Mouse (Mus musculus) naive thymus-derived CD4-positive, alpha-beta T cell, adult 2 months (primary cell): ENCODE data around the gene Speer4c.
"Not testable (repeated sequence)": the region's sequence is repeated elsewhere in the genome, so short reads cannot be mapped to it uniquely, and the experiment has no call there.

Experiments
- DNase-seq: peaks from one replicate; pipeline ENCODE4 v3.0.0-alpha.2; 2011; ENCODE audit warnings: low read depth

Speer4c gene

DNA sequence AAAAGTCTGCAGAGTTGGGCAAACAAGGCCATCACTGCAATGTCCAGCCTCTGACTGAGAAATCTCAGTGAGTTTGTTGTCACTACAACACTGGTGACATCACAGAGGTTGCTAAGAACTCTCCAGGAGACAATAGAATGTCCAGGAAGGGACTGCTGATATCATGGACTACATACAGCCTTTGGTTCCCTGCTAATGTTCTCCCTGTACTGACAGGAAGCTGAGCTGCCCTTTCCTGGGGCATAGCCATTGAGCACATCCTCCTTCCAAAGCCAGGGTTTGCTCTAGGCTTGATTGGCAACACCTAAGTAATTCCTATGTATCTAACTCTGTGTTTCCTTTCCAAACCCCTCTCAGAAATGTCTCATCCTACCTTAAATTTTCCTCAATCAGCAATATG lies at the start of gene Speer4c:
Gene Speer4c (minus strand): TSS at position 101 of the 400 bp plus-strand sequence.
- not testable (repeated sequence) for DNase-seq

DNA sequence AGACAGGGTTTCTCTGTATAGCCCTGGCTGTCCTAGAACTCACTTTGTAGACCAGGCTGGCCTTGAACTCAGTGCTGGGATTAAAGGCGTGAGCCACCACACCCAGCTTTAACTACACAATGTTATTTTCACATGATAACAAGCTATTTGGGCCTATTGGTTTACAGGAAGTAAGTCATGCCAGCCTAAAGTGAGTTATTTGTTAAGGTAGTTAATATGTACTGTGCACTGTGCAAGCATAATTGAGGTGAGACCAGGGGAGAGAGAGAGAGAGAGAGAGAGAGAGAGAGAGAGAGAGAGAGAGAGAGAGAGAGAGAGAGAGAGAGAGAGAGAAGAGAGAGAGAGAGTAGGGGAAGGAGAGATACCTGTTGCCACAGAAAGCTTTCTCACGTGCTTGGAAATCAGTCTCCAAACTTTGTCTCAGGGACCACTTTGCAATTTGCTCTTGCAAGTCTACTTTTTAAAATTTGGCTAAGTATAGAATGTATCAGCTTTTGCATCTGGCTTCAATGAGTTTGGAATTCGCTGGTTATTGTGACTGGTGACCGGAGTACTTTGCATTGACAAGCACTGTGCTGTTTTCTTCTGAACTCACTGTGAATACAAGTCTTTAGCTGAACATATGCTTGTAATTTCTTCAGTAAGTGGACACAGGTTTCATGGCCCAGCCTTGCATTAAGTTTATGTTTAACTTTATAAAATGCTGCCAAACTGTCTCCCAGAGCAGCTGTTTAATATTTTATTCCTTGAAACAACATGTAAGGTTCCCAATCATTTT lies 33.6 kb upstream of the Speer4c start:
- DNase-seq = no peak

DNA sequence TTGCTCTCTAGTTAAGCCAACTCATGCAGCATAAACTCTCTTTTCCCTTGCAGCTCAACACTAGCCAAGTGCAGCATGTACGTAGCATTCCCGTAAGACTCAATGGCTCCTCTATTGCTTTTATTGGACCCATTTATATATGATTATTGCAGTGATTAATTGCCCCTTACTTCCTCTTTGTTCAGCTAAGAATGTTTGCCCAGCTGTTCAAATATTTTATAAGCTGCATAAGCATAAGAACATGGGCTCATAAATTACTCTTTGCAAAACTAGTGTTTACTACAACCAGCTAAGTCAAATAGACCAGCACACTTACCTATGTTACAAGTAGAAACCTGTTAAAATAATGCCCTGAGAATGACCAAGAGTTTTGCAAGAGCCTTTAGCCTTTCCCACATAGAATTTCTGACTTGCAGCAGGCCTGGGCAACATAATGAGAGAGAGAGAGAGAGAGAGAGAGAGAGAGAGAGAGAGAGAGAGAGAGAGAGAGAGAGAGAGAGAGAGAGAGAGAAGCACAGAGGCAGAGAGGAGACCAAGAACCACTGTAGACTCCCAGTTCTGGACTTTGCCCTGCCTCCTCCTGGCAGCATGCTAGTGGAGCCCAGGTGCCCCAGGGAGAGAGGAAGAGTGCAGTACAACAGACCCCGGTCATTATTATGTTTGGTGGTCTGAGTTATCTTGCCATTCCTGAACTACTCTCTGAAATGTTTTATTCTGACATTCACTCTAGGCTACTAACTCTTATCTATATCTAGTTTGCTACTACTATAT lies 20.2 kb upstream of the Speer4c start:
- DNase-seq = no peak

DNA sequence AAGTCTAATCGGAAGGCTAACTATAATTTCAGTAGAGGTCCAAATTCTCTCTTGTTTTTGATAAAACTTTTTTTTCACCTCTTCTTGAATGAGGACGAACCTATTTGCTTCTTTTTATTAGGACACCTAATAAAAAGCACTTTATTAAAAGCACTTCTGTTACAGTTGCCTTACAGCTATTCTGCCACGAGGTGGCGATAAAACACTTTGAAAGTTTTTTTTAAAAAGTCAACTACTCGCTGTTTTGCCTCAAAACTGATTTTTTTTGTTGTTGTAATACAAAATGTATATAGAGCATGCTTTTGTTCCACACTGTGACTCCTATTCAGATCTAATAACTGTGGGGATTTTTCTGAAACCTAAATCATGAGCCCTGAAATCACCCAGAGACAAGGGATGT lies 11.2 kb downstream of the Speer4c start:
- DNase-seq = not testable (repeated sequence)

DNA sequence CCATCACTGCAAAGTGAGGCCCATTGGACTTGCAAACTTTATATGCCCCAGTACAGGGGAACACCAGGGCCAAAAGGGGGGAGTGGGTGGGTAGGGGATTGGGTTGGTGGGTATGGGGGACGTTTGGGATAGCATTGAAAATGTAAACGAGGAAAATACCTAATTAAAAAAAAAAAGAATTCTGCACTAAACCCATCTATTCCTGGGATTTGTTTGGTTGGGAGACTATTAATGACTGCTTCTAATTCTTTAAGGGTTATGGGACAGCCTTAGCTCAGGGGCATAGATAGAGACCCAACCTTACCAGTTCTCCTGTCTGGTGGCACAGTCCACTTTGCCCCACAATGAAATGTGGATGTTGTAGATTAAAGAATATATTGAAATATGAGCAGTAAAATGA lies 16.4 kb downstream of the Speer4c start:
- DNase-seq = not testable (repeated sequence)

DNA sequence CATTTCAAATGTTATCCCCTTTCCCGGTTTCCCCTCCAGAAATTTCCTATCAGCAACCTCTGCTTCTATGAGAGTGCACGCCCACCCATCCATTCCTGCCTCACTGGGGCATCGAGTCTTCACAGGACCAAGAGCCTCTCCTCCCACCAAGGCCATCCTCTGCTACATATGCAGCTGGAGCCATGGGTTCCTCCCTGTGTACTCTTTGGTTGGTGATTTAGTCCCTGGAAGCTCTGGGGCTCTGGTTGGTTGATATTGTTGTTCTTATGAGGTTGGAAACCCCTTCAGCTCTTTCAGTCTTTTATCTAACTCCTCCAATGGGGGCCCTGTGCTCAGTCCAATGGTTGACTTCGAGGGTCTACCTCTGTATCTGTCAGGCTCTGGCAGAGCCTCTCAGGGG lies 22.2 kb downstream of the Speer4c start:
- not testable (repeated sequence) for DNase-seq

DNA sequence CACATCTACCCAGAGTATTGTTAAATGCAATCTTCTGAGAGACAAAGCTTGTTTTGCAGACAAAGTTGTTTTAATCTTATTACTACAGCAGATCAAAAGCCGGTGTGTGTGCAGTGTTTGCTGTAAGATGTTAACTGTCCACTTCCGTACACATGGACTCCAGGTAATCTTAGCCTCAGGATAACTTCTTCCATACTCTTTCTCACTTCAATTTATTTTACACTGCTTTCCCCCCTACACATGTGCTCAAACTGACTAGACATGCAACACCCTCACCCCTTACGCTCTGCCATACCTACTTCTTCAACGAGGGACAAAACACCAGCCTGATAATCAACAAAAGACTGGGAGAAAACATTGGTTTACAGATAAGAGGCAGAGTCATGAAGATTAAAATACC lies 23.2 kb downstream of the Speer4c start:
- DNase-seq = not testable (repeated sequence)

DNA sequence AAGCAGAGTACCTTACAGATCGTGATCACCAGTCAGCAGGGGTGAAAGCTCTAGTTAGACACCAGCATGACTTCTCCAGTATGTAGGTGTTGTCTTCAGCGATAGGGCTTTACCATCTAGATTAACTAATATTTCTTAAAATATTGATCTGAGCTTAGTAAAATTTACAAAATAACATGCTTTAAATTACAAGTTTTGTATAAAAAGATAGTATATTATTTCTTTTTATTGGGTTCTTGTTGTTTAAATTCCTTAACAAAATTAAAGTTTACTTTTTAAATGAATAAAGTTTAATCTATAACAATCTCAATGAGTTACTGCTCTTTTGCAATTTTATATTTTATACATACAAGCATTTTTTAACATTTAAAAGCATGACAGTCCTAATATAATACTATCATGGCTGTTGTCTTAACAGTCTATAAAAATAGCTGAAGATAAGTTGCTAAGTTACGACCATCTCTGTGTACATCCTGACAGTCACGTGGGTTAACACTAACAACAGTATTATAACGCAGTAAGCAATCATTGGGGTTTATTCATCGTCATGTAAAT lies 24.3 kb downstream of the Speer4c start:
- DNase-seq = not testable (repeated sequence)

DNA sequence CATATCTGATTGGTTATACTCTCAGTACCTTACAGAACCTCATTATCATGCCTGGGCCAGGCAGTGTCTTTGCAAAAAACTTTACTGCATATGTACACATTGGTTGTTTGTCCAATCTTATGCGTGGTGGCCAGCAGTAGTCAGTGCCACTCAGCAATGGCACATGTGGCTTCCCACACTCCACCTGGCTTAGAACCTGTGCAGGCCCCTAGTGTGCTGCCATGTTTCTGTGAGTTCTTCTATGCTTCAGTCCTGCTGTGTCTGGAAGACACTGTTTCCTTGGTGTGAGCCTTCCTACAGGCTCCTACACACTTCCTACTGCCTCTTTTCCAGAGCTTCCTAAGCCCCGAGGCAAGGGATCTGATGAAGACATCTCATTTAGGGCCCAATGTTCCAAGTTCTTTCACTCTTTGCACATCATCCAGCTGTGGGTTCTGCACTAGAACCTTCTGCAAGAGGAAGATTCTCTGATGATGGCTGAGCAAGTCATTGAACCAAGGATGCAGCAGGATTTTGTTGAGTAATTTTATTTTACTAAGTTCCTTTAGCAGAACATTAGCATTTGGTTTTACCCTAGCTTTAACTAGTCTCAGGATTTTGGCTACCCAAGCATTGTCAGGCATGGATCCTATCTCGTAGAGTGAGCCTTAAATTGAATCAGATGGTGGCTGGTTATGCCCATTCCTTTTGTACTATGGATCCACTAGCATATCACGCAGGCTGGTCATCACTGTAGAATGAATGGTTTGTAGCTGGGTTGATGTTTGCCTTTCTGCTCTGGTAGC lies 25.0 kb downstream of the Speer4c start:
- not testable (repeated sequence) for DNase-seq

DNA sequence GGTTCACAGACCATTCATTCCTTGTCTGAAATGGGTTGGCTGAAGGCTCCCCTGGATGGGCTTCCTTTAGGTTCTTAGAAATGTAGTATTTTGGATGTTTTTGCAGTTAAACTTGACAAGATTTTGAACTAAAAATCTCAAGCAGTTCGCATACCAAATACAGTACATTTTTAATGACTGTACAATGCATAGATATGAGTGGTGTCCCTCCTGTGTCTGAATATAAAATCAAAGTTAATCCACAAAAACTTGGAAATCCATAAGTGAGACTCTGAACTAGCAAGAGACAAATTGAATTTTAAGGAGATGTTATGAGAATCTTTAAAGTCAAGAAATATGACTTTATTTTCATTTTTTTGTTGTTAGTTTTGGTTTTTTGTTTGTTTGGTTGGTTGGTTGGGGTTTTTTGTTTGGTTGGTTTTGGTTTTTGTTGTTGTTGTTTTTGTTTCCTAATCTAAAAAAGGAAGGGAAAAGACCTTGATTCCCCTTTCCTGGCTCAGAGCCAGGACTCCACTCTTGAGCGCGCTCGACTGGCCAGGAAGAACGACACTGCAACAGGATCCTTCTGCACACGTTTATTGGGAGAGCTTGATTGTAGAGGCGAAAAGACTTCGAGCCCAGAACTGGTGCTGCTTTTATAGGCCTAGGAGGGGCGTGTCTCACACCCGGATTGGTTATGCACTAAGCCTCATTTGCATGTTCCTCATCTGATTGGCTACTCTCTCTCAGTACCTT lies 32.6 kb downstream of the Speer4c start:
- not testable (repeated sequence) for DNase-seq

DNA sequence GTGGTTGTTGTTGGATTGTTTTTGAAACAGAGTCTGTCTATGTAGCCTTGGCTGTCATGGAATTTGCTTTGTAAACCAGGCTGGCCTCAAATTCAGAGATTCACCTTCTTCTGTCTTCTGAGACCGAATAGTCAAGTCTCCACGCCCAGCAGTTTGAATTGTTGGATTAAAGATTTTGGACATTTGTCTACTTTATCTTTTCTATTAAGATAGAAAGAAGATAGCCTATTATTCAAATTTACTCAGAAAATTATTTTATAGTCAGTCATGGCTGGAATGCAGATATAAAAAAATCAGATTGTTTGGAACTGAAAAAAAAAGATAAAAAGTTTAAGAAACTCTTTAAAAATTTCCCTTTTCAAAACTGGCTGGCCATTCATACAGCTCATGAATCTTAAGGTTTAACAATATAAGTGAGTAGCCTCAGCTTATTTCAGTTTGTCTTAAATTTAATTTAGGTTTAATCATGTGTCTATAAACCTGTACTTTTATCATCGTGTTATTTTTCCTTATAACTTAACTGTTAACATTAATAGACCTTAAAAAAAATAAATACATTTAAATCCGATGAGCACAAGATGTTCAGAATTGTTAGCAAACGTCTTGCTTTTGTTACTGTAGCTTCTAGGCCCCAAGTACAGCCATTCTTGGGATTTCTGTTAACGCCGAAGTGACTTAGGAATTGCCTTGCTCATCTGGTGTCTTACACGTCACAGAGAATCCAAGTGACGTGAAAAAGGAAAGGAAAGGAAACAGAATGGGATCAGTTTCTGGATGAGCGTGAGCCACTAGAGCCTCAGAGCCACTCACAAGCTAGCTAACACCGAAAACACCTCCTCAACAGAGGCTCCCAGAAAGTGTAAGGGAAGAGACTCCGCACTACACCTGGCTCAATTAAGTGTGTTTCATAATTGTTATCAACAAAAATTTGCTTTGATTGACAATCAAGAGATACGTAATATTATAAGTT lies 33.8 kb downstream of the Speer4c start:
- not testable (repeated sequence) for DNase-seq

DNA sequence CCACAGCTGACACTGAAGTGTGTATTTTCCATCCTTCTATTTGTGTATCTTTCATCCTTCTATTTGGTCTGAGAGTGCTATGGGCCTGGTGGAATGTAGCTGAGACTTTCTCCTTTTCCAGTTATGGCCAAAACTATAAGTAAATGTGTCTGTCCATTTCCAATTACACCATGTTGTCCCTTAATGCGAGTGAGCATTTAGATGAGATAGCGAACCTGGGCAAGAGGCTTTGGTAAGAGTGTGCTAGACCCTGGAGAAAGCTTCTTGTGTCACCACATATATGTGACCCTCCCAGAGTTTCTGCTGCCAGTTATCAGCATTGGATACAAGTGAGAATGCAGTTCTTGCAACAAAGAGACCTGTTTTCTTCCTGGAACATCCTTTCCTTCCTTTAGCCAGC lies 35.2 kb downstream of the Speer4c start:
- not testable (repeated sequence) for DNase-seq

DNA sequence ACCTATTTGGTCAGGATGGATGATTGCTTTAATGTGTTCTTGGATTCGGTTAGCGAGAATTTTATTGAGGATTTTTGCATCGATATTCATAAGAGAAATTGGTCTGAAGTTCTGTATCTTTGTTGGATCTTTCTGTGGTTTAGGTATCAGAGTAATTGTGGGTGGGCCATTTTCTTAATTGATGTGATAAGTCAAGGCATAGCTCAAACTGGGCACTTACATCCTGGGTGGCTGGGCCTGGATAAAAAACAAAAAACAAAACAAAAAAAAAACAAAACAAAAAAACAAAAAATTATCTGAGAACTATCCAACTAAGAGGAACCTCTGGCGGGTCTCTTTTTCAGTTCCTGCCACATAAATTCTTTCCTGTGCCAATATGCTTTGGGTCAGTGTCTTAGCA lies 36.3 kb downstream of the Speer4c start:
- not testable (repeated sequence) for DNase-seq

DNA sequence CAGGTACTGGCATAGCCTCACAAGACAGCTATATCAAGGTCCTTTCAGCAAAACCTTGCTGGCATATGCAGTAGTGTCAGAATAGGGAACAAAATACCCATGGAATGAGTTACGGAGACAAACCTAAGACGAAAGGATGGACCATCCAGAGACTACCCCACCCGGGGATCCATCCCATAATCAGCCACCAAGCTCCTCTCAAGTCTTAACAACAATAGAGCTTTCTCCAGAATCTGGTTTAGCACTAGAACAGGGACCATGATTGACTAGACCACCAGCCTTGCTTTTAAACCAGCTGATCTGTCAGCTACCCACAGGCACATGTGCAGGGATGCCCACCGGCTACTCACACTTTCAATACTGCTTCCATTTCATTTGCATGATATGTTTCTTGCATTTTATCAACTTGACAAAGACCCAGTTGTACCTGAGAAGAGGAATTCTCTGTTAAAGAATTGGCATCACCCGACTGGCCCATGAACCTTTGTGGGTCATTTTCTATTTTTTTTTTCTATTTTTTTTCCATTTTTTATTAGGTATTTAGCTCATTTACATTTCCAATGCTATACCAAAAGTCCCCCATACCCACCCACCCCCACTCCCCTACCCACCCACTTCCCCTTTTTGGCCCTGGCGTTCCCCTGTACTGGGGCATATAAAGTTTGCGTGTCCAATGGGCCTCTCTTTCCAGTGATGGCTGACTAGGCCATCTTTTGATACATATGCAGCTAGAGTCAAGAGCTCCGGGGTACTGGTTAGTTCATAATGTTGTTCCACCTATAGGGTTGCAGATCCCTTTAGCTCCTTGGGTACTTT lies 39.4 kb downstream of the Speer4c start:
- DNase-seq = not testable (repeated sequence)

DNA sequence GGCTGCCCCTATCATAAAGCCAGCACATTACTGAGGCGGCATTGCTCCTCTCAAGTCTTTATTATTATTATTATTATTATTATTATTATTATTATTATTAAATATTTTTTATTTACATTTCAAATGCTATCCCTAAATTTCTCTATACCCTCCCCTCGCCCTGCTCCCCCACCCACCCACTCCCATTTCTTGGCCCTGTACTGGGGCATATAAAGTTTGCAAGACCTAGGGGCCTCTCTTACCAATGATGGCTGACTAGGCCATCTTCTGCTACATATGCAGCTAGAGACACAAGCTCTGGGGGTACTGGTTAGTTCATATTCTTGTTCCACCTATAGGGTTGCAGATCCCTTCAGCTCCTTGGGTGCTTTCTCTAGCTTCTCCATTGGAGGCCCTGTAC lies 40.1 kb downstream of the Speer4c start:
- DNase-seq = not testable (repeated sequence)

DNA sequence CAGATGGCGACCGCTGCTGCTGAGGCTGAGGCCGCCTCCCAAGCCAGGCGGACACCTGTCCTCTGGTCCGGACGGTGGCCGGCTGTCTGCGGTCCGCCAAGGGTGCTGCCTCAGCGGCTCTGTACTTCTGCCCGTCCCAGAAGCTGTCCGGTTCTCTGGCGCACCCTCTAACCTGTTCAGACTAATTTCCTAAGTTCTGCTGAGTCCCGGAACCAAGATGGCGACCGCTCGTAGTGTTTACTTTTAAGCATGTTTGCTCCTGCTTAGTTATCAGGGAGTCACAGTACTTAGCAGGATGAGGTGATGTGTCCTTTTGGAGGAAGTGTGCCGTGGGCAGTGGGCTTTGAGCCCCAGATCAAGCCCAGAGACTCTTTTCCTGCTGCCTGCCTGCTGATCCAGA lies 43.3 kb downstream of the Speer4c start:
- DNase-seq = not testable (repeated sequence)

DNA sequence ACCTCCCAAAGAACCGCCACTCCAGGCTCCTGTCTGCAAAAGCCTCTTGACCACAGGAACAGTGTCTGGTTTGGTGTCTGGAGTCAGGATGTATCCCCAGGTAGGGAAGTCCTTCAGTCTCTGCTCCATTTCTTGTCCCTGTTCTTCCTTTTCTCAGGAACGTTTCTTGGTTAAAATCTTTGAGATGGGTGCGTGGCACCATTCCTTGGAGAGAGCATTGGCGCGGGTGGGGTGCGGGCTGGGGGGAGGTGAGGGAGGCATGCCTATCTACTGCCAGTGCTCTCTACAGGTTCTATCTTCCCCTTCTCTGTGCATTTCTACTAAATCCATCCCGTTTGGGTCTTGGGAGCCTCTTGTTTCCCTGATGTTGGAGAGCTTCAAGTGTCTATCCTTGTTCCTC lies 50.2 kb downstream of the Speer4c start:
- not testable (repeated sequence) for DNase-seq
